Mouse (Mus musculus): ENCODE results near the gene Rap2a. TPM values are rescaled to one million over a fixed set of nuclear protein-coding genes. Genes with fewer than 3 reads are reported as not detected.

Gene Rap2a
- total and polyA plus RNA-seq, 3 experiments: 1.3 to 1.5 (median 1.4) TPM

- Histone ChIP-seq H3K9ac (ENCODE audit: insufficient read depth, low read depth) (no peak overlapping the region), H3K27ac (ENCODE audit: insufficient read depth, low read depth) (no peak overlapping the region), H3K4me2 (ENCODE audit: insufficient read depth, low read depth, poor library complexity, severe bottlenecking) (no peak overlapping the region), H3K79me2 (replicated peaks; ENCODE audit: control insufficient read depth, extremely low read depth, insufficient read depth, poor library complexity, severe bottlenecking) (no peaks in the 10 kb centered on the region), H3K9me3 (replicated peaks; ENCODE audit: low read length) (no peaks in the 10 kb centered on the region), H3K36me3 (replicated peaks in 1 of 2; ENCODE audit: control insufficient read depth in 1 of 2, insufficient read depth in 1 of 2, low read length in 1 of 2) (peaks cover 0 to 3% of the 10 kb centered on the region in 2 experiments), H3K4me1 (ENCODE audit: control insufficient read depth in 1 of 2, insufficient read depth in 2 of 2) (no peaks in the 10 kb centered on the region), H3K27me3 (replicated peaks) (no peaks in the 10 kb centered on the region), H3K4me3 (replicated peaks in 1 of 3; ENCODE audit: low read depth in 2 of 3, low read length in 2 of 3, poor library complexity in 1 of 3) (no peak overlapping the region)
- dilution Hi-C loops (cut with MboI; ENCODE audit: extremely low pct_ligation_motif_present, extremely low pct_unique_long_range_greater_than_20kb, low sequenced_read_pairs) (no loop called here), in situ Hi-C loops (cut with MboI; ENCODE audit: low pct_ligation_motif_present, low pct_unique_long_range_greater_than_20kb, low sequenced_read_pairs) (no loop called here)
- DNase-seq (ENCODE audit: extremely low read depth): no peak
- TF ChIP-seq CHD1 (IDR thresholded peaks at IDR 0.05; ENCODE audit: low read depth, low read length) (no peak), PAX5 (IDR thresholded peaks at IDR 0.05; ENCODE audit: low read length) (no peak), MAX (IDR thresholded peaks at IDR 0.05; ENCODE audit: low read length) (no peak), POLR2A (IDR thresholded peaks at IDR 0.05; ENCODE audit: low read depth, low read length) (no peak), SIN3A (IDR thresholded peaks at IDR 0.05; ENCODE audit: low read length) (no peak), ZMIZ1 (IDR thresholded peaks at IDR 0.05; ENCODE audit: low read depth, low read length) (no peak), MAFK (IDR thresholded peaks at IDR 0.05; ENCODE audit: insufficient replicate concordance, low read length) (no peak), MEF2A (IDR thresholded peaks at IDR 0.05; ENCODE audit: borderline replicate concordance, low read depth, low read length) (no peak), TBP (conservative IDR thresholded peaks at IDR 0.05; ENCODE audit: low read depth, low read length) (no peak), USF1 (IDR thresholded peaks at IDR 0.05; ENCODE audit: low read depth, low read length) (no peak), ETS1 (conservative IDR thresholded peaks at IDR 0.05; ENCODE audit: low read depth, low read length) (no peak)
These were observed 29.3 kb downstream of the Rap2a start for GRCm38 (mm10) chr14:120507516-120507915.

- TF ChIP-seq POLR2A (IDR thresholded peaks at IDR 0.05; ENCODE audit: low read depth, low read length) (no peak), MXI1 (IDR thresholded peaks at IDR 0.05; ENCODE audit: low read depth, low read length) (no peak), RAD21 (IDR thresholded peaks at IDR 0.05; ENCODE audit: low read depth, low read length) (no peak), SIN3A (IDR thresholded peaks at IDR 0.05; ENCODE audit: low read length) (no peak), NELFE (IDR thresholded peaks at IDR 0.05; ENCODE audit: low read depth, low read length) (no peak), UBTF (IDR thresholded peaks at IDR 0.05; ENCODE audit: low read depth, low read length) (no peak), KAT2A (IDR thresholded peaks at IDR 0.05; ENCODE audit: insufficient replicate concordance, low read length) (no peak), CHD2 (IDR thresholded peaks at IDR 0.05; ENCODE audit: low read length) (no peak), MAZ (IDR thresholded peaks at IDR 0.05; ENCODE audit: low read depth, low read length) (no peak), TBP (conservative IDR thresholded peaks at IDR 0.05; ENCODE audit: low read depth, low read length) (no peak), ETS1 (conservative IDR thresholded peaks at IDR 0.05; ENCODE audit: low read depth, low read length) (no peak), ZNF384 (IDR thresholded peaks at IDR 0.05; ENCODE audit: low read depth, low read length) (no peak), HCFC1 (IDR thresholded peaks at IDR 0.05; ENCODE audit: low read depth, low read length) (no peak), EP300 (IDR thresholded peaks at IDR 0.05; ENCODE audit: low read length) (no peak), IRF4 (IDR thresholded peaks at IDR 0.05; ENCODE audit: low read depth, low read length) (no peak)
- Histone ChIP-seq H3K27ac (ENCODE audit: insufficient read depth, low read depth) (no peak overlapping the region), H3K4me3 (replicated peaks in 1 of 3; ENCODE audit: low read depth in 2 of 3, low read length in 2 of 3, poor library complexity in 1 of 3) (no peak overlapping the region), H3K27me3 (replicated peaks) (no peaks in the 10 kb centered on the region), H3K4me2 (ENCODE audit: insufficient read depth, low read depth, poor library complexity, severe bottlenecking) (no peak overlapping the region), H3K4me1 (ENCODE audit: control insufficient read depth in 1 of 2, insufficient read depth in 2 of 2) (no peaks in the 10 kb centered on the region), H3K9me3 (replicated peaks; ENCODE audit: low read length) (no peaks in the 10 kb centered on the region), H3K36me3 (replicated peaks in 1 of 2; ENCODE audit: control insufficient read depth in 1 of 2, insufficient read depth in 1 of 2, low read length in 1 of 2) (peaks cover 0 to 1% of the 10 kb centered on the region in 2 experiments), H3K79me2 (replicated peaks; ENCODE audit: control insufficient read depth, extremely low read depth, insufficient read depth, poor library complexity, severe bottlenecking) (no peaks in the 10 kb centered on the region), H3K9ac (ENCODE audit: insufficient read depth, low read depth) (no peak overlapping the region)
- dilution Hi-C loops (cut with MboI; ENCODE audit: extremely low pct_ligation_motif_present, extremely low pct_unique_long_range_greater_than_20kb, low sequenced_read_pairs) (no loop called here), in situ Hi-C loops (cut with MboI; ENCODE audit: low pct_ligation_motif_present, low pct_unique_long_range_greater_than_20kb, low sequenced_read_pairs) (no loop called here)
- DNase-seq (ENCODE audit: extremely low read depth): no peak
These were observed 30.5 kb downstream of the Rap2a start for GRCm38 (mm10) chr14:120508566-120509365.

Measured in CH12.LX (cell line).